Comparison of ENCODE assay signal across 10 mouse cellular contexts in genomic region chr11:83448021-83448926, GRCm38 (mm10). TPM values are rescaled to one million over a fixed set of nuclear protein-coding genes. Genes with fewer than 3 reads are reported as not detected.
A peak's percentile ranks its signal among the peaks of the same experiment; 100 is the strongest.
DNase-seq lines count a peak whose midpoint lies in the region; ATAC-seq and TF ChIP-seq lines count a peak whose summit lies in the region.
"Had no signal": no experiment of that assay in that cellular context is flagged by ENCODE, and none has a peak within 500 bp of the region (broad histone marks: within the 10 kb centered on the region; RNA-seq: fewer than 3 reads in every experiment).

No protein-coding gene starts in this region.

- H3K27me3 ChIP-seq in midbrain, embryonic 13.5 days = peaks cover 39% of the 10 kb centered on the region
- H3K27me3 ChIP-seq in midbrain, postnatal 0 days (ENCODE audit: insufficient read depth, low read length) = peaks cover 16% of the 10 kb centered on the region
- H3K27me3 ChIP-seq in heart, embryonic 12.5 days (replicated peaks) = peaks cover 20% of the 10 kb centered on the region
- H3K27me3 ChIP-seq in stomach, embryonic 16.5 days (ENCODE audit: control insufficient read depth, insufficient read depth, low read length) = peaks cover 23% of the 10 kb centered on the region; the same call in 1 of the 2 replicates
- H3K27me3 ChIP-seq: Patski had no signal

- 0 out of 2 replicates have a peak, but pooled peaks have one; percentile 24 for ATAC-seq in midbrain, embryonic 13.5 days
- ATAC-seq in midbrain, postnatal 0 days (ENCODE audit: low FRiP score) = no peak
- peak; percentile 27; the same call in 1 of the 2 replicates for ATAC-seq in heart, embryonic 12.5 days (ENCODE audit: insufficient number of reproducible peaks, low FRiP score)
- peak; percentile 45; the same call in 1 of the 2 replicates for ATAC-seq in stomach, embryonic 16.5 days (ENCODE audit: insufficient read depth, low FRiP score)
- ATAC-seq in monocyte, adult 5-6 weeks (replicated peaks; ENCODE audit: insufficient number of reproducible peaks, low FRiP score, low TSS enrichment, poor library complexity, severe bottlenecking) = no peak
- ATAC-seq: Patski had no signal

- no peak overlapping the region for H3K9ac ChIP-seq in midbrain, embryonic 13.5 days (replicated peaks)
- H3K9ac ChIP-seq in midbrain, postnatal 0 days (replicated peaks; ENCODE audit: low read length, poor library complexity, severe bottlenecking) = no peak overlapping the region
- peak overlapping the region; percentile 42; the same call in 1 of the 2 replicates for H3K9ac ChIP-seq in heart, embryonic 12.5 days
- H3K9ac ChIP-seq in stomach, embryonic 16.5 days (ENCODE audit: low read length) = peak overlapping the region; percentile 22

- H3K4me3 ChIP-seq in midbrain, embryonic 13.5 days (replicated peaks) = no peak overlapping the region
- H3K4me3 ChIP-seq in midbrain, postnatal 0 days (ENCODE audit: low read depth, low read length) = no peak overlapping the region
- H3K4me3 ChIP-seq in heart, embryonic 12.5 days = no peak overlapping the region
- no peak overlapping the region for H3K4me3 ChIP-seq in stomach, embryonic 16.5 days (replicated peaks; ENCODE audit: low read length)

- 47% methylated on average over 16 of the region's 16 CpGs for WGBS in midbrain, embryonic 13.5 days
- WGBS in midbrain, postnatal 0 days = 48% methylated on average over 16 of the region's 16 CpGs
- WGBS in heart, embryonic 12.5 days = 27% methylated on average over 16 of the region's 16 CpGs
- WGBS in stomach, embryonic 16.5 days = 41% methylated on average over 16 of the region's 16 CpGs

- no peak for DNase-seq in midbrain, postnatal 0 days (ENCODE audit: low spot score)
- DNase-seq in kidney, postnatal 36 days = peak; percentile 61 to 62
- DNase-seq in cerebellum, postnatal 4 days (ENCODE audit: low spot score in 2 of 2) = no peak
- DNase-seq in yolk sac, embryonic 10.5 days (ENCODE audit: low spot score) = no peak

- H3K4me1 ChIP-seq in midbrain, embryonic 13.5 days (replicated peaks) = peaks cover 22% of the 10 kb centered on the region
- H3K4me1 ChIP-seq in midbrain, postnatal 0 days (ENCODE audit: insufficient read depth, low read length) = no peaks in the 10 kb centered on the region
- H3K4me1 ChIP-seq in heart, embryonic 12.5 days (replicated peaks) = peaks cover 54% of the 10 kb centered on the region
- H3K4me1 ChIP-seq in stomach, embryonic 16.5 days (ENCODE audit: control insufficient read depth, insufficient read depth, low read length) = peaks cover 30% of the 10 kb centered on the region

- H3K9me3 ChIP-seq in midbrain, embryonic 13.5 days = no peaks in the 10 kb centered on the region
- H3K9me3 ChIP-seq in midbrain, postnatal 0 days (ENCODE audit: low read length) = no peaks in the 10 kb centered on the region
- no peaks in the 10 kb centered on the region for H3K9me3 ChIP-seq in heart, embryonic 12.5 days (replicated peaks)
- H3K9me3 ChIP-seq in stomach, embryonic 16.5 days (replicated peaks; ENCODE audit: control insufficient read depth, low read length) = no peaks in the 10 kb centered on the region

- no peak for TF ChIP-seq CTCF in midbrain, postnatal 0 days (IDR thresholded peaks at IDR 0.05)

- no peak overlapping the region for H3K4me2 ChIP-seq in midbrain, embryonic 13.5 days (replicated peaks)
- no peak overlapping the region for H3K4me2 ChIP-seq in midbrain, postnatal 0 days (ENCODE audit: low read depth, low read length, poor library complexity, severe bottlenecking)
- H3K4me2 ChIP-seq in heart, embryonic 12.5 days = peak overlapping the region; percentile 27; the same call in 1 of the 2 replicates
- H3K4me2 ChIP-seq in stomach, embryonic 16.5 days (ENCODE audit: low read depth, low read length) = no peak overlapping the region

- no peak overlapping the region for H3K27ac ChIP-seq in midbrain, embryonic 13.5 days
- H3K27ac ChIP-seq in midbrain, postnatal 0 days (ENCODE audit: low read depth, low read length) = no peak overlapping the region
- H3K27ac ChIP-seq in heart, embryonic 12.5 days (ENCODE audit: poor library complexity, severe bottlenecking) = peak overlapping the region; percentile 73
- peak overlapping the region; percentile 15 for H3K27ac ChIP-seq in stomach, embryonic 16.5 days (ENCODE audit: low read length)

- H3K36me3 ChIP-seq in midbrain, embryonic 13.5 days = no peaks in the 10 kb centered on the region
- no peaks in the 10 kb centered on the region for H3K36me3 ChIP-seq in midbrain, postnatal 0 days (ENCODE audit: insufficient read depth, low read length)
- no peaks in the 10 kb centered on the region for H3K36me3 ChIP-seq in heart, embryonic 12.5 days
- no peaks in the 10 kb centered on the region for H3K36me3 ChIP-seq in stomach, embryonic 16.5 days (ENCODE audit: control insufficient read depth, insufficient read depth, low read length)

RNA-seq across cellular contexts. Expression of gene 1700020L24Rik, which starts 10.8 kb away (rescaled TPM):
- polyA plus RNA-seq in midbrain, embryonic 13.5 days (2015; fragmentation: Nextera tagmentation; extraction: Ambion mirVana) = not detected in 2 replicates
- not detected in 2 replicates for total RNA-seq in midbrain, postnatal 0 days (2014; rRNA removed)
- polyA plus RNA-seq in midbrain, postnatal 0 days (2015; fragmentation: Nextera tagmentation; extraction: Ambion mirVana) = 0.57 and 0.79 TPM in 2 replicates
- 1.4 and 1.6 TPM in 2 replicates for polyA plus RNA-seq in heart, embryonic 12.5 days (2016; fragmentation: Nextera tagmentation; extraction: Ambion mirVana)
- polyA plus RNA-seq in stomach, embryonic 16.5 days (2015; fragmentation: Nextera tagmentation; extraction: Ambion mirVana) = 0.21 TPM in 1 of 2 replicates, not detected in the other
- total RNA-seq in monocyte, adult 5-6 weeks (2017) = 2.9 to 8.2 TPM (median 6.0 TPM) in 3 replicates
- total RNA-seq: heart, postnatal 36 days had no signal

RNA-seq across cellular contexts. Expression of gene Mmp28, which starts 14.6 kb away (rescaled TPM):
- 2.5 and 3.6 TPM in 2 replicates for polyA plus RNA-seq in midbrain, embryonic 13.5 days (2015; fragmentation: Nextera tagmentation; extraction: Ambion mirVana)
- 5.4 and 5.5 TPM in 2 replicates for total RNA-seq in midbrain, postnatal 0 days (2014; rRNA removed)
- polyA plus RNA-seq in midbrain, postnatal 0 days (2015; fragmentation: Nextera tagmentation; extraction: Ambion mirVana) = 1.2 and 1.4 TPM in 2 replicates
- polyA plus RNA-seq in heart, embryonic 12.5 days (2016; fragmentation: Nextera tagmentation; extraction: Ambion mirVana) = 3.4 and 3.5 TPM in 2 replicates
- 3.3 and 4.3 TPM in 2 replicates for polyA plus RNA-seq in stomach, embryonic 16.5 days (2015; fragmentation: Nextera tagmentation; extraction: Ambion mirVana)
- total RNA-seq in monocyte, adult 5-6 weeks (2017) = 0.39 to 0.75 TPM in 2 of 3 replicates, not detected in the other

RNA-seq across cellular contexts. Expression of gene Gas2l2, which starts 19.0 kb away (rescaled TPM):
- 0.17 and 0.23 TPM in 2 replicates for polyA plus RNA-seq in midbrain, embryonic 13.5 days (2015; fragmentation: Nextera tagmentation; extraction: Ambion mirVana)
- 0.44 and 0.85 TPM in 2 replicates for total RNA-seq in midbrain, postnatal 0 days (2014; rRNA removed)
- polyA plus RNA-seq in midbrain, postnatal 0 days (2015; fragmentation: Nextera tagmentation; extraction: Ambion mirVana) = 0.52 and 0.67 TPM in 2 replicates
- 0.32 TPM in 1 of 2 replicates, not detected in the other for polyA plus RNA-seq in heart, embryonic 12.5 days (2016; fragmentation: Nextera tagmentation; extraction: Ambion mirVana)
- 0.14 TPM in 2 replicates for polyA plus RNA-seq in stomach, embryonic 16.5 days (2015; fragmentation: Nextera tagmentation; extraction: Ambion mirVana)
- not detected in 3 replicates for total RNA-seq in monocyte, adult 5-6 weeks (2017)
- total RNA-seq: heart, postnatal 36 days had no signal
- polyA plus RNA-seq: Patski had no signal

RNA-seq across cellular contexts. Expression of gene Taf15, which starts 24.6 kb away (rescaled TPM):
- 17.6 and 19.9 TPM in 2 replicates for polyA plus RNA-seq in midbrain, embryonic 13.5 days (2015; fragmentation: Nextera tagmentation; extraction: Ambion mirVana)
- 18.2 and 30.6 TPM in 2 replicates for total RNA-seq in midbrain, postnatal 0 days (2014; rRNA removed)
- 6.5 and 9.6 TPM in 2 replicates for polyA plus RNA-seq in midbrain, postnatal 0 days (2015; fragmentation: Nextera tagmentation; extraction: Ambion mirVana)
- 12.1 and 12.9 TPM in 2 replicates for polyA plus RNA-seq in heart, embryonic 12.5 days (2016; fragmentation: Nextera tagmentation; extraction: Ambion mirVana)
- polyA plus RNA-seq in stomach, embryonic 16.5 days (2015; fragmentation: Nextera tagmentation; extraction: Ambion mirVana) = 9.7 TPM in 2 replicates
- 32.9 to 77.9 TPM (median 52.7 TPM) in 3 replicates for total RNA-seq in monocyte, adult 5-6 weeks (2017)

RNA-seq across cellular contexts. Expression of gene Rasl10b, which starts 39.3 kb away (rescaled TPM):
- 12.0 and 21.1 TPM in 2 replicates for polyA plus RNA-seq in midbrain, embryonic 13.5 days (2015; fragmentation: Nextera tagmentation; extraction: Ambion mirVana)
- total RNA-seq in midbrain, postnatal 0 days (2014; rRNA removed) = 110 and 126 TPM in 2 replicates
- 43.9 and 44.3 TPM in 2 replicates for polyA plus RNA-seq in midbrain, postnatal 0 days (2015; fragmentation: Nextera tagmentation; extraction: Ambion mirVana)
- polyA plus RNA-seq in heart, embryonic 12.5 days (2016; fragmentation: Nextera tagmentation; extraction: Ambion mirVana) = 13.4 and 13.6 TPM in 2 replicates
- polyA plus RNA-seq in stomach, embryonic 16.5 days (2015; fragmentation: Nextera tagmentation; extraction: Ambion mirVana) = 0.27 and 0.49 TPM in 2 replicates
- total RNA-seq in monocyte, adult 5-6 weeks (2017) = 0.11 TPM in 1 of 3 replicates, not detected in the others

Comparison
In these comparisons a context has a peak if more than half of its experiments do, and no peak if none do; other contexts are left out.
1. ATAC-seq: peak in midbrain, embryonic 13.5 days (single experiment), heart, embryonic 12.5 days (single experiment) and stomach, embryonic 16.5 days (single experiment); none in midbrain, postnatal 0 days (single experiment) and monocyte, adult 5-6 weeks (single experiment).
2. H3K27ac ChIP-seq: peak in heart, embryonic 12.5 days (single experiment) and stomach, embryonic 16.5 days (single experiment); none in midbrain, embryonic 13.5 days (single experiment) and midbrain, postnatal 0 days (single experiment).
3. H3K9ac ChIP-seq: peak in heart, embryonic 12.5 days (single experiment) and stomach, embryonic 16.5 days (single experiment); none in midbrain, embryonic 13.5 days (single experiment) and midbrain, postnatal 0 days (single experiment).
4. DNase-seq: peak in kidney, postnatal 36 days (2 of 2); none in midbrain, postnatal 0 days (single experiment), cerebellum, postnatal 4 days (0 of 2) and yolk sac, embryonic 10.5 days (single experiment).